Mouse (Mus musculus) heart, postnatal 0 days (tissue): ENCODE results near the gene Creb3l4. TPM values are rescaled to one million over a fixed set of nuclear protein-coding genes. Genes with fewer than 3 reads are reported as not detected.
"Not testable (repeated sequence)": the region's sequence is repeated elsewhere in the genome, so short reads cannot be mapped to it uniquely, and the experiment has no call there.

Experiments used
- ATAC-seq: fragments of 200-750 bp; cut with Nextera tagmentation; 2 replicates; pipeline ENCODE4 v1.8.0; 2017; ENCODE audit warnings: low read depth, moderate number of reproducible peaks, moderate library complexity; ENCODE audit not compliant: insufficient read depth
- DNase-seq: peaks from one replicate; pipeline ENCODE4 v3.0.0-alpha.2; 2016; ENCODE audit warnings: low spot score
- H3K27ac ChIP-seq: fragments of 300-500 bp; sonication (generic); 2 replicates; pipeline ENCODE4 v1.5.1; 2014; ENCODE audit warnings: low read depth, mild to moderate bottlenecking
- H3K27me3 ChIP-seq: fragments of 300-500 bp; sonication (generic); 2 replicates; pipeline ENCODE4 v1.6.1; 2014; ENCODE audit warnings: low read length, mixed read lengths; ENCODE audit not compliant: control insufficient read depth, insufficient read depth
- H3K36me3 ChIP-seq: fragments of 300-500 bp; sonication (generic); replicated peaks from 2 replicates; pipeline ENCODE4 v1.6.1; 2014; ENCODE audit warnings: low read length, mixed read lengths; ENCODE audit not compliant: control insufficient read depth, insufficient read depth
- H3K4me1 ChIP-seq: fragments of 300-500 bp; sonication (generic); 2 replicates; pipeline ENCODE4 v1.6.1; 2014; ENCODE audit warnings: antibody characterized with exemption; ENCODE audit not compliant: control insufficient read depth, insufficient read depth
- H3K4me2 ChIP-seq: fragments of 300-500 bp; sonication (generic); 2 replicates; pipeline ENCODE4 v1.6.1; 2014; ENCODE audit warnings: low read depth, mild to moderate bottlenecking, low read length, moderate library complexity
- H3K4me3 ChIP-seq: fragments of 300-500 bp; sonication (generic); 2 replicates; pipeline ENCODE4 v1.5.1; 2014; ENCODE audit warnings: low read depth, low read length
- H3K9ac ChIP-seq: fragments of 300-500 bp; sonication (generic); replicated peaks from 2 replicates; pipeline ENCODE4 v1.6.1; 2014; ENCODE audit warnings: low read depth, low read length, mixed read lengths
- H3K9me3 ChIP-seq: fragments of 300-500 bp; sonication (generic); replicated peaks from 2 replicates; pipeline ENCODE4 v1.6.1; 2016; ENCODE audit warnings: low read length; ENCODE audit not compliant: control insufficient read depth
- CTCF ChIP-seq: IDR thresholded peaks from 2 replicates; pipeline ENCODE4 v1.5.1; 2016; ENCODE audit warnings: antibody characterized with exemption, control low read depth, low read depth
- EP300 ChIP-seq: IDR thresholded peaks from 2 replicates; pipeline ENCODE4 v1.6.1; 2016; ENCODE audit warnings: antibody characterized with exemption, low read depth
- WGBS: fragments of 180-500 bp; shearing (Covaris S2); extraction: QIAGEN DNeasy Blood & Tissue Kit; methylation state at CpG from one replicate; pipeline ENCODE4 v1.1.7; 2014; 5-methylcytosine and 5-hydroxymethylcytosine counted together
- polyA plus RNA-seq: library from polyadenylated mRNA; unstranded; fragments of >200 nt; fragmentation: Nextera tagmentation; extraction: Ambion mirVana; gene quantifications from 2 replicates; pipeline ENCODE4 v1.2.1, GENCODE M21; 2015
- total RNA-seq: library from RNA; depleted of rRNA; stranded (reverse); fragments of >200 nt; gene quantifications from 2 replicates; pipeline ENCODE4 v1.2.3, GENCODE M21; 2014; ENCODE audit warnings: low replicate concordance; rRNA removed

Creb3l4 gene
- 2.4 TPM in 1 of 2 replicates, not detected in the other for total RNA-seq
- 1.2 TPM in 2 replicates for polyA plus RNA-seq

- ATAC-seq (peak; percentile 54), DNase-seq (peak; percentile 76)
- WGBS, result 7% methylated on average over 19 of the region's 19 CpGs
- Histone ChIP-seq H3K27me3 (no peaks in the 10 kb centered on the region), H3K27ac (no peak within 1 kb of the TSS; the same call in 1 of the 2 replicates), H3K4me2 (peak within 1 kb of the TSS; percentile 66), H3K4me3 (peak within 1 kb of the TSS; percentile 42), H3K9ac (peak within 1 kb of the TSS; percentile 22; the same call in 1 of the 2 replicates), H3K4me1 (peaks cover 8% of the 10 kb centered on the region; the same call in 1 of the 2 replicates), H3K36me3 (no peaks in the 10 kb centered on the region), H3K9me3 (no peaks in the 10 kb centered on the region)
- no peak for TF ChIP-seq EP300
- no peak for TF ChIP-seq CTCF
These were observed at the start of gene Creb3l4 for GRCm38 (mm10) chr3:90242984-90243775. TSS of gene Creb3l4 (minus strand) at chr3:90243512.

- TF ChIP-seq CTCF, result no peak
- TF ChIP-seq EP300, result peak; percentile 82; the same call in 1 of the 2 replicates
- H3K4me2 ChIP-seq, result peak within 1 kb of the TSS; percentile 78
- H3K27ac ChIP-seq, result peak within 1 kb of the TSS; percentile 99
- under 1% methylated on average over 45 of the region's 47 CpGs for WGBS
- ATAC-seq, result peak; percentile 97
- H3K4me1 ChIP-seq, result peaks cover 25% of the 10 kb centered on the region
- H3K36me3 ChIP-seq, result no peaks in the 10 kb centered on the region; the same call in 1 of the 2 replicates
- peak within 1 kb of the TSS; percentile 97 for H3K9ac ChIP-seq
- H3K27me3 ChIP-seq, result no peaks in the 10 kb centered on the region
- H3K4me3 ChIP-seq, result peak within 1 kb of the TSS; percentile 96
- H3K9me3 ChIP-seq, result no peaks in the 10 kb centered on the region
- DNase-seq, result peak; percentile 100
These were observed 49.3 kb upstream of the Creb3l4 start, which contains the start of gene Gatad2b for GRCm38 (mm10) chr3:90292345-90293275. TSS of gene Gatad2b (plus strand) at chr3:90293178.

- Histone ChIP-seq H3K9me3 (no peaks in the 10 kb centered on the region), H3K4me2 (peak overlapping the region; percentile 76), H3K36me3 (no peaks in the 10 kb centered on the region; the same call in 1 of the 2 replicates), H3K4me3 (peak overlapping the region; percentile 96), H3K27me3 (no peaks in the 10 kb centered on the region), H3K4me1 (peaks cover 25% of the 10 kb centered on the region), H3K27ac (peak overlapping the region; percentile 93), H3K9ac (peak overlapping the region; percentile 83)
- ATAC-seq (no peak), DNase-seq (no peak)
- TF ChIP-seq EP300, result no peak
- no peak for TF ChIP-seq CTCF
- WGBS, result 30% methylated on average over 2 of the region's 2 CpGs
These were observed 48.7 kb upstream of the Creb3l4 start for GRCm38 (mm10) chr3:90291982-90292344.

- H3K27ac ChIP-seq, result no peak overlapping the region
- H3K9me3 ChIP-seq, result no peaks in the 10 kb centered on the region
- DNase-seq (no peak), ATAC-seq (no peak)
- WGBS, result 82% methylated on average over 1 of the region's 1 CpGs
- no peak overlapping the region for H3K4me3 ChIP-seq
- peaks cover 21% of the 10 kb centered on the region for H3K4me1 ChIP-seq
- H3K4me2 ChIP-seq, result no peak overlapping the region
- H3K36me3 ChIP-seq, result no peaks in the 10 kb centered on the region
- TF ChIP-seq EP300 (no peak), CTCF (peak; percentile 38)
- no peaks in the 10 kb centered on the region for H3K27me3 ChIP-seq
- no peak overlapping the region for H3K9ac ChIP-seq
These were observed 47.3 kb upstream of the Creb3l4 start for GRCm38 (mm10) chr3:90290602-90291001.

DNA sequence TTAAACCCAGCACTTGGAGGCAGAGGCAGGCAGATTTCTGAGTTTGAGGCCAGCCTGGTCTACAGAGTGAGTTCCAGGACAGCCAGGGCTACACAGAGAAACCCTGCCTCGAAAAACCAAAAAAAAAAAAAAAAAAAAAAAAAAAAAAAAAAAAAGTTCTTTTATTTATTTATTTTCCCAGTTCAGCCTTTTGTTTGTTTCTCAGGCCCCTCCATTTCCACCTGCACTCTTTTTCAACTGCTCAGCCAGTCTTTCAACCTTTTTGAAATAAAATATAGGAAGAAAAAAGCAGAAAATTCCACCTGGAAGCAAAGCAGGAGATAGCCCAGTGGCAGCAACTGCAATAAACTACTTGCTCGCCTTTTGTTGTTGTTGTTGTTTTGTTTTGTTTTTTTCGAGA lies 46.1 kb upstream of the Creb3l4 start:
- DNase-seq, H3K36me3 ChIP-seq, H3K4me1 ChIP-seq, H3K27me3 ChIP-seq, H3K27ac ChIP-seq, H3K4me3 ChIP-seq, ATAC-seq, H3K9me3 ChIP-seq, H3K9ac ChIP-seq, H3K4me2 ChIP-seq: not testable (repeated sequence)
- WGBS, result 59% methylated on average over 2 of the region's 3 CpGs
